Mouse (Mus musculus): ENCODE results near the gene Gm10424.
"Not testable (repeated sequence)": the region's sequence is repeated elsewhere in the genome, so short reads cannot be mapped to it uniquely, and the experiment has no call there.

Gm10424 gene

GRCm38 (mm10) chr5:95272668-95273067, at the start of gene Gm10424:
Gm10424 (minus strand) TSS chr5:95272768.
- not testable (repeated sequence) for DNase-seq (ENCODE audit: low read depth, low spot score)

GRCm38 (mm10) chr5:95305611-95306010, 33.0 kb upstream of the Gm10424 start, which contains the start of gene Gm3259:
Gm3259 (plus strand) TSS chr5:95305911.
- not testable (repeated sequence) for DNase-seq (ENCODE audit: low read depth, low spot score)

Data from brain, embryonic 18.5 days (tissue).